Mouse (Mus musculus): ENCODE results near the gene Fyttd1.

Gene Fyttd1

DNA sequence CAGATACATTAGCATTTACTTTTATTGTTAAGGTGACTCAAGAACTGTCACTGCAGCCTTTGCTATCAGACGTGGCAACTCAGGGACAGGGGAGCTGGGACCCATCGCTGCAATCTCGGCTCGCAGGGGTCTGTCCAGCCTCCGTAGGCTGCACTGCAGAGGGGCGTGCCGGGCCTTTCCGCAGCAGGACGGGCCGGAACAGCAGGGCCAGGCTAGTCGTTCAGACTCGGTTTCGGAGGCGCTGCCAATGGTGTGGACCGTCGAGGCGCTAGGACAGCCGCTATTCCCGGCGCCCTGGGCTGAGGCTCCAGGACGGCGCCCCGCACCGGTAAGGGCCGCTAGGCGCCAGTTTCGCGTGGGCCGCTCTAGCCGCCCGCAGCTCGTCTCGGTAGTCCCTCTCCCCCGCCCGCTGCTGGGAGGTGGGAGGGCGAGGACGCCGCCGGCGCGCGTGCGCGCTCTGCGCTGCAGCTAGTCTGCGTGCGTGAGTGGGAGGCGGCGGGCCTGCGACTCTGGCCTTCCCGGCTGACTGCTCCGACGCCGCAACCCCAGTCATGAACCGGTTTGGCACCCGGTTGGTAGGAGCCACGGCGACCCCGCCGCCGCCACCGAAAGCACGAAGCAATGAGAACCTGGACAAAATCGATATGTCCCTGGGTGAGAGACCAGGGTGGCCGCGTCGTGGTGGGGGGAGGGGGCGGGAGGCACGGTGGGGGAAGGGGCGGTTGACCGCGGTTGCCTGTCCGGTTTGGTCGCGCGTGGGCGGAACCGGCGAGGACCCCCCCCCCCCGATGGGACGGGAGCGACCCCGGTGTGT lies at the start of gene Fyttd1, which contains the start of gene Rubcn:
Gene Fyttd1 (plus strand): TSS at position 158 of the 814 bp plus-strand sequence.
Gene Rubcn (minus strand): TSS at position 424 of the 814 bp plus-strand sequence.
- under 1% methylated on average over 74 of the region's 83 CpGs for WGBS

DNA sequence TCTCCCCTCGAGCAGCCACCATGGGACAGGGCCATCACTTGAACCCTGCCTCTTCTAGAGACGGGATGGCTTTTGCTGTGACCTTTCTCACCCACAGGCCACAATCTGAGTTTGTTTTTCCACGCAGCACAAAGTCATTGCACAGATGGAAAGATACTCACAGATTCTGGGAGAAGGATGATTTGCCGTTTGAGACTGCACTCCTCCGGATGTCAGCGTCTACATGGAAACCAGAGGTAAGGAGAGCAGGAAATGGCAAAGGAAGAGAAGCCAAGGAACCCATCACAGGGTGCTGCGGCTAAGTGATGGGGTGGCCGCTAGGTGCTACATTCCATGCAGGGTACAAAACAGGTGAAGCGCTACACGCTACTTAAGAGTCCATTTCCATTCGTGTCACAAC lies 48.2 kb upstream of the Fyttd1 start:
- WGBS, result 86% methylated on average over 11 of the region's 11 CpGs

DNA sequence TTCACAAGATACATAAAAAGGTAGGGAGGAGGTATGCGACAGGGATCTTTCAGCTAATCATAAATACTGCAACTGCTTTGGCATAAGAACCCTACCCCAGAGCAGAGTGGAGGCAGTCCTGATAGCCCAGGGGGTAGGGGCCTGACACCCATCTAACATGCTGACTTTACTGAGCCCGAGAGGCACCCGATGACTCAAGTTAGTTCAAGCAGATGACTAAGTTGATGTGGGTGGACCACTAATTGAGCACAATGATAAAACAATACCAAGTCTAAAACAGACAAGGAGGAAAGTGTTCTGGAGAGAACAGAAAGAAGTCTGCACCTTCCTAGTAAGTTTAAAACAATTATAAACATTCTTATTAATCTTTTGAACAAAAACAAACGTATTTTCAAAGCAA lies 45.8 kb upstream of the Fyttd1 start:
- 72% methylated on average over 4 of the region's 4 CpGs for WGBS

DNA sequence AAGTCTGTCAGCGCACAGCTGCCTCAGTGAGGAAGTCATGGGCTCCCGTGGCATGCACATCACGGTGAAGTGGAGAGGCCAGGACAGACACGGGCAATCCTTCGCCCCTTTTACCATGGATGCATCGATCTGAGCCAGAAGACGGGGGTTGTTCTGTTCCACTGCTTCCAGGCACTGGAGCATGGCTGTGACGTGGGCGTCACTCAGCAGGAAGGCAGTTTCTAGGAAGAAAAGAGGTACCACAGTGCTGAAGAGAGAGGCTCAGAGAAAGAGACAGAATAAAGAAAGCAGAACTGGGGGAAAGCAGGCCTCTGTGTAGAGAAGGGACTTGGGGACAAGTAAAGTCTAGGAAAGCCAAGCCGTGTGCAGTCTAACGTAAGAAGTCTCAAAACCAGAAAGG lies 30.2 kb upstream of the Fyttd1 start:
- WGBS, result 64% methylated on average over 11 of the region's 11 CpGs

DNA sequence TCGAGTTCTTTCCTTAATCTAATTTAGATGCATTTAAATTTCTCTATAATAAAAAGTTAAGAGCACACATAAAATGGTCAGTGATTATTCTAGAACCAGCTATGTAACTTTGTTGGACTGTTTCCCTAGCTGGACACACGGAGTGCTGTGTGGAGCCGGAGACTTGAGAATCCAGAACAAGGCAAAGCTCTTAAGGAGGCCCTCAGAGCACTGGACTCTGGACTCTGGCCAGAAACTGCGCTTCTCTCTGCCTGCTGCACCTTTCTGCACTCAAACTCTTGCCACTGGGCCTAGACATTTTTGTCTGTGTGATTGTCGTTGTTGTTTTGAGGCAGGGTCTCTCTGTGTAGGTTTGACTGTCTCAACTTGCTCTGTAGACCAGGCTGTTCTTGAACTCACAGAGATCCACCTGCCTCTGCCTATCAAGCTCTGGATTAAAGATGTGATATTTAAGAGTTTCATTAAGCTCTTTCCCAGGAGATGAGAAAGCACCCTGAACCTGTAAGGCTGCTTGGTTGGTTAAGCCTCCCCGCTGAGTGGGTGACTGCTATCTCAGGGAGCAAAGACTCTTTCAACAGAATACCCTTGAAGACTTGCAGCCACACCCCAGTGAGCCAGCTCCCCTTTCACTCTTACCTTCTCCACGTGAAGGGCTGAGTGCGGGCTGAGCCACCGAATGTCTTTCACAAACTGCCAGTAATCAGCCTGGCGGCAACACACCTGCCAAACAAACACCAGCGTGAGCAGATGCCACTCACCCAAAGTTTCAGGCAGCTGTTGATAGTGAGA lies 28.1 kb upstream of the Fyttd1 start:
- WGBS, result 89% methylated on average over 11 of the region's 11 CpGs

DNA sequence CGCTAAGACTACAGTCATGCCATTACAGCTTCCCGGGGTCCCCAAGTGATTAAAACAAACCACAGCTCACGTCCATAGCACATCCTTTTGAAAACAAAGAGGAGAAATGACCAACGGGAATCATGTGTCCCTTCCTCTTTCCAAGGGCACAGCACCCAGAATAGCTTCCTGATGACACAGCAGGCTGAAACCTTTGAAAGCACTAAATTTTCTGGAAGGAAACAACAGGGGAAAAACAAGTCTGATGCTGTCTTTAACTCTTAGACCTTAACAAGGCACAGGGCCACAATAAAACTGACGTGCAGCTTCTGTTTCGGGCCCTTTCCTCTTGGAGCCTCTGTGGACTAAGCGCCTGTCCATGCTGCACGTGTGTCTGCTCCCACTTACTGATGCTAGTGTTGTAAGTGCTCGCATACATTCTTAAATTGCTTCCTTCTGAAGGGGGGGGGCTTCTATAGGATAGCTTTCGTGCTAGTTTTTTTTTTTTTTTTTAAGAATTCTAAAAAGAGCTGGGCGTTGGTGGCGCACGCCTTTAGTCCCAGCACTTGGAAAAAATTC lies 23.7 kb upstream of the Fyttd1 start:
- 27% methylated on average over 13 of the region's 13 CpGs for WGBS

DNA sequence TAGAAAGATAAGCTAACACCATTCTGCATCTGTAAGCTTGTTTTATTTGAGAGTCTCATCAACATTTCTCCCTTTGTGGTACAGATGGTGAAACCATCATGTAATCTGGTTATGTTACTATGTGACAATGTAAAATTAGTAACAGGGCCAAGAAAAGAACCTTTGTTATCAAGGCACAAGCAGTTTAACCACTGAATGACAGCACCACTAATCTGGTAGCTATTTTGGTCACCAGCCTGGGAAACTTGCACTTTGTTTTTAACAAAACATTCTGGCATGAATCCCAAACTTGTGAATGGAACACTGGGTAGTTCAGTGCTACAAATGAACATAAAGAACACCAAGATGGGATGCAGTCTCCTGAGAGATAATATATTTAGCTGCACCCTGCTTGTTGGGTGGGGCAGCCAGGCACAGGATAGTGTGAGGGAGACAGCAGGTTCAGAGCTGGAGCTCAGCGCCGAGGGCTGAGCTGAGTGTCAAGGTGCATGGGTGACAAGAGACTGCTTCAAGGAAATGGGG lies 23.2 kb upstream of the Fyttd1 start:
- WGBS, result 26% methylated on average over 2 of the region's 2 CpGs

DNA sequence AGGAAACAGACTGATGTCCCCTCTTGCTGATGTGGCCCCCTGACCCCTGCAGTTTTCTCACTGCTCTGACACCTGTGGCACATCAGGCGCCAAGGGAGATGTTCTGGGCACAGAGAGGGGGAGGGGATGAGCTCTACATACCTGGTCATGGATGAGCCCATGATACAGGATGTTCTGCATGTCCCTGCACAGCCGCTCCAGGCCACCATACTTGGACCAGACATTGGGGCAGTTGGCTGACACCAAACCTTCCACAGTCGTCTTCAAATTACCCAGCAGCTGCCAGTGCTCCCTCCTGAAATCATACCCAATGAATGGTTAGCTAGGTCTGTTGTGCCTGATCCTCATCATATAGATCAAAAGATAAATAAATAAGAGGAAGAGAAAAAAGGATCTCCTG lies 20.5 kb upstream of the Fyttd1 start:
- 85% methylated on average over 3 of the region's 3 CpGs for WGBS

DNA sequence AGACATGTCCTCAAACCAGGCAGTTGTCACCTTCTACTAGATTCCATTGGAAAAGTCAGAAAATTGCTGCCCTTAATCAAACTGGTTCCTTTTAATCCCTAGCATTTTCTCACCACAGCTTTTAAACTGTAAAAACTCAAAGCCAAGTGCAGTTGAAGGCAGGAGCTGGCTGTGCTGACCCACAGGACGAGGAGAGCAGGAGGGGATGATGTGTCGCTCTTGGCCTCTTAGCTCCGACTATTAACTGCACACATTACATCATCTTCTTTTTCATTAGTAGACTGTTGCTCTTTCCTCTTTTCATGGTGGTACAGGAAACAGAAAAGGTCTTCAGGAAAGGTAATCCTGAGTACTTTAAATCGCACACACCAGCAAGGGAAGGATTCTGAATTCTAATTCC lies 18.9 kb upstream of the Fyttd1 start:
- WGBS, result 66% methylated on average over 4 of the region's 4 CpGs

DNA sequence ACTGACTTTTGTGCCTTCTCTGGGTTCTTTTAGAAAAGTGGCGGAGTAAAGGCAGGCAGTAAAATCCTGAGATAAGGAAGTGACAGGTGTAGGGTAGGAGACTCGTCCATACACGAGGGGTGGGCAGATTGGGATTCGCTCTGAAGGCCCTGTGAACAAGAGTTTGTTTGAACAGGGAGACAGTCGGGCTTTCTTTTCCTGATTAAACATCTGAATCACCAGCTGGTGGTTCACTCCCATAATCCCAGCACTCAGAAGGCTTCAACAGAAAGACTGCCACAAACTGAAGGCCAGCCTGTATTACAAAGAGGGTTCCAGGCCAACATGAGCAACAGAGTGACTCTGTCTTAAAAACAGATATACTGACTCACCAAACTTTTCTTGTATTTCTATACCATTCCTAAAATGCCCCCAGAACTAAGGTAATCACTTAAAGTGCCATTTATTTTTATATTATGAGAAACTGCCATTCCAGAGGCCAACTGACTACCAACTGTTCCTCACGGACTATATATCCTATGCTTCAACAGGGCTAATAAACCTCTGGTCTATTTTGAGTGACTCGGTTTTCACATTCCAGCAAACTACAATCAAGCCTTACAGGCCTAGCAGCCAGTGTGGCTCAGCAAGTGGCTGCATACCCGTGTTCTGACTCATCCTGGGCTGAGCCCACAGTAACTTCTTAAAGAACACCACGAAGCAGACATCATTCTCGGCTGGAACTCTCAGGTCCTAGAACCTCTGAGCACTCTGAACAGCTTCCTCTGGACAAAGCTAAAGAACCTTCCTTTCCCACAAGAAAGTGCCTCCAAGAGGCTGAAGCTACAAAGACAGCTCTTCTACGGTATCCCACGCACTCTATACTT lies 18.3 kb upstream of the Fyttd1 start:
- 44% methylated on average over 12 of the region's 12 CpGs for WGBS

DNA sequence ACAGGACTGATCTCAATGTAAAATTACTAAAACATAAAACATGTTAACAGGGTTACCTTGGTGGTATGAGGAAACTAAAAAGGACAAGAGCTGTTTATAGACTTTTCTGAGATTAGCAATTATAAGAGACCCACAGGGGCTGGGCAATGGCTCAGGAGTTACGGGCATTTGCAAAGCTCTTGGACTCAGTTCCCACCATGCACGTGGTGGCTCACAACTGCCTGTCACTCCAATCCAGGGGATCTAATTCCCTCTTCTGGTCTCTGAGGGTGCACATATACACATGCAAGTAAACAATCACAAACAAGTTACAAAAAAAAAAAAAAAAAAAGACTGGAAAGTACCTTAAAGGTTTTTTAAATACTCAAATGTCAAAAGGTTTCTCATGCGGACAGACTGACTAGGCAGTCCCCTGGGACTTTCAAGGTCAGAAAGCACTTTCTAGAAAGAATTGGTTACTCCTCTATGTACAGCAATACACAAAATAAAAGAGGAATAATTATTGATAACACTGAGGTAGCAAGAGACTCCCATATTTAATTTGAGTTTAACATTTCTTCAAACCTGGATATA lies 15.4 kb upstream of the Fyttd1 start:
- 90% methylated on average over 3 of the region's 3 CpGs for WGBS

DNA sequence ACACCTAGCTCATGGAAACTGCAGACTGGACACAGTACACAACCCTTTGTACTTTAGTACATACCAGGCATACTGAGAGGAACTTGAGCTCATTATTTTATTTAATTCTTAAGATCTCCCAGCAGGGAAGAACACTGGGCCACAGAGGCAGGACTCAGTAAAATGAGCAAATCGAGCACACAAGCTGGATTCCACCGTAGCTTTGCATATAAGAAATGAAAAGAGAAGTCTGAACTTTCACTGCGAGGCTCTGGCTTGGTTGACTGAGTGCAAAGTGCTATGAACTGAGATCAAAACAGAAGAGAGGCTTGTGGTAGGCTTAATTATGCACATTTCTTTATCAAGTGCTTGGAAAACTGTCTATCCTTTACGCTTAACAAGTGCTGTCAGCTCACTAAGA lies 11.9 kb upstream of the Fyttd1 start:
- WGBS, result 56% methylated on average over 4 of the region's 4 CpGs

DNA sequence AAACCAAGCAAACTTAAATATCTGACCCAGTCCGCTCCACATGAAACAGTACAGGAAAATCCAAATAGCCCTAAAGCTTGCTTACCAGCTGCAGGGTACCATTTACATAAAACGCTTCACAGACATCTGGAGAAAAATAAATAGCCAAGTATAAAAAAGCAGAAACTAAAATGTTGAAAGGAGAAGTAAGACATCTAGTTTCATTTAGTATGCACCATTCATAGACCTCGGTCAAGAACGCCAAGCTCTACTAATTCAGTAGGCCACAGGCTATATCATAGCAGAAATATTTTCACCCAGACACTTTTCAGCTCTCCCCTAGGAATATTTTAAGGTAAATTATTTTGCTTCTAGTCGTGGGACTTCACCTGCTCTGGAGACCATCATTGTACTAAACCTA lies 10.6 kb upstream of the Fyttd1 start:
- WGBS, result 70% methylated on average over 5 of the region's 5 CpGs

DNA sequence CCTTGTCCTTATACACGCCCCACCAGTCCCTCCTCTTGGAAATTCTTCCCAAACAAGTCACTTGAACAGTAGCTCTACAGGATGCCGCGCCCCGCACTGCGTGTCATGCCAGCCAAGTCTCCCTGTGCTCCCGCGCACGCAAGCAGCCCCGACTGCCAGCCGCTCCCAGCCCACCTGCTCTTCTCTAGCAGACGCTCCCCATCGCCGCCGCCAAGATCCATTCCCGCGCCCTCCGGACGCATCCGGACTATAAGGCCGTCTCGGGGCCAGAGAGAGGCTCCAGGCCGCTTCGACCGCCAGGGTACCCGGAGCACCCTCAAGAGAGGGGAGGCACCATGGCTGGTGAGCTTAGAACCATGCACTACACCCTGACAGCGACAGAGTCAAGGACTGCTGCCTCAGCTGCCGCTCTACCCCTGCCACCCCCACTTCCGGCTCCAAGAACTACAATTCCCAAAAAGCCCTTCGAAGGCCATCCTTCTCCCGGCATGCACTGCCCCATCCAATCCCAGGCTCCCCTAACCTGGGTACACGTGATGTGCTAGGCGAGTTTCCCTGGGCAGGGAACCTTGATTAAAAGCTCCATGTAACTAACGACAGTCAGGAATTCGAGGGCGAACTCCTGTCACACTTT lies 9.3 kb upstream of the Fyttd1 start:
- under 1% methylated on average over 35 of the region's 35 CpGs for WGBS

DNA sequence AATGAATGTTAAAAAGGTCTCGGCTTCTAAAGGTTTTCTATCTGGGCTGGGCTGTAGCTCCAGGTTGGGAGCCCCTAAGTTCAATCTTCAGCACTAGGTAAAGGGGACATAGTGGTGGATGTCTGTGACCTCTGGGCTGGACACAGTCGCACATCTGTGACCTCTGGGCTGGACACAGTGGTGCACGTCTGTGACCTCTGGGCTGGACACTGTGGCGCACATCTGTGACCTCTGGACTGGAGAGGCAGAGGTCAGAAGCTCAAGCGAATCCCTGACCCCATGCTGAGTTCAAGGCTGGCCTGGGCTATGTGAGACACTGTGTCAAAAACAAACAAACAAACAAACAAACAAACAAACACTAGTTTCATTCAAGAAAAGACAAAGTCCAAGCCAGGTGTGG lies 7.1 kb upstream of the Fyttd1 start:
- 72% methylated on average over 5 of the region's 5 CpGs for WGBS

DNA sequence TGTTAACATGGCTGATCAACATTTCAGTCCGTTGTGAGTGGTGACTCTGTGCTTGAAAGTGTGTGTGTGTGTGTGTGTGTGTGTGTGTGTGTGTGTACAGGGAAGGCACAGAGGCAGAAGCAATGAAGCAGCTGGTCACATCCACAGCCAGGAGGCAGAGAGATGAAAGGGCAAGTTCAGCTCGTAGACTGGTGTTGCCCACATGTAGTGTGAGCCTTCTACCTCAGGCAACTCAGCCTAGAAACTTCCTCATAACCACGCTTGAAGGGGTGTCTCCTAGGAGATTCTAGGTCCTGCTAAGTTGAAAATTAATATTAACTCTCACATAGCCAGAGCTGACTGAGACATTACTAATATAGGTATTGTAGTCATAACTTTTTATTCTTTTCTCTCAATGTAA lies 3.9 kb upstream of the Fyttd1 start:
- WGBS, result 71% methylated on average over 3 of the region's 3 CpGs

DNA sequence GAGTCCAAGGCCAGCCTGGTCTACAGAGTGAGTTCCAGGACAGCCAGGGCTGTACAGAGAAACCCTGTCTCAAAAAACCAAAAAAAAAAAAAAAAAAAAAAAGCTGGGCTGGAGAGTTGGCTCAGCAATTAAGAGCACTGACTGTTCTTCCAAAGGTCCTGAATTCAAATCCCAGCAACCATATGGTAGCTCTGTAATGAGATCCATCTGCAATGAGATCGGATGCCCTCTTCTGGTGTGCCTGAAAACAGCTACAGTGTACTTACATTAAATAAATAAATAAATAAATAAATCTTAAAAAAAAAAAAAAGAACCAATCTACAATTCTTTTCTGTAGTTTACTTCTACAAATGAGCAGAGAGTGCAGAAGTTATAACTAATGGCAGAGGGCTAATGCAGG lies 2.0 kb upstream of the Fyttd1 start:
- 68% methylated on average over 1 of the region's 1 CpGs for whole genome bisulfite sequencing

DNA sequence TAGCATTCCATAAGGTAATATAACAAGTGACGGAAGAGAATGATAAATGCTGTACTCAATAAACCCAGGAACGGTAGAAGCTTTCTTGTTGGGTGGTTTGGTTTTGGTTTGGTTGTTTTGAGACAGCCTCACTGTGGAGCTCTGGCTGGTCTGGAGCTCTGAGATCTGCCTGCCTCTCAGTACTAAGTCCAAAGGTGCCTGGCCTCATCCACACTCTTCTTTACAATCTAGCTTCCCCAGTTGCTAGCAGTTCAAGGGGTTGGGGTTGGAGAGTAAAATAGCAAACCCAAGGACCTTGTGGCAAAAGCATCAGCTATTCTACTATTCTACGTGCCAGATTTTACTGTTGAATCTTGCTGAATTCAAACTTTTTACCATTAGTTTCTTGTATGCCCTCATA lies 1.5 kb upstream of the Fyttd1 start:
- WGBS, result 97% methylated on average over 3 of the region's 3 CpGs

DNA sequence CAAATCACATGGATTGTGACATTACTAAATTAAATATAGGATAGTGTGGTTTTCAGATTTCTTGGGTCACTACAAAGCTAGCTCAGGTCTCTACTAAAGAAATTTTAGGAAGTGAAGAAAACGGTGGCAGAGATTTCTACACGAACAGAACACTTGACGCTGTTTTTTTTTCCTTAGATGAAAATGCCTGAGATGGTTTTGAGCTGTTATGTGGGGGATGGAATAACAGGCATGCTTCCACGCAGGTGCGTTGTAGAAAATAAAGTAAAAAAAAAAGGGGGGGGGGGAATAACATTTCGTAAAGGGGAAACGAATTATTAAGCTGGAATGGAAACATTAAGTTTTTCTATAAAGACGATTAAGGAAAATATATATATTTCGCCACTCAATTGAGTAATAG lies 469 bp upstream of the Fyttd1 start:
- WGBS, result 10% methylated on average over 9 of the region's 9 CpGs

DNA sequence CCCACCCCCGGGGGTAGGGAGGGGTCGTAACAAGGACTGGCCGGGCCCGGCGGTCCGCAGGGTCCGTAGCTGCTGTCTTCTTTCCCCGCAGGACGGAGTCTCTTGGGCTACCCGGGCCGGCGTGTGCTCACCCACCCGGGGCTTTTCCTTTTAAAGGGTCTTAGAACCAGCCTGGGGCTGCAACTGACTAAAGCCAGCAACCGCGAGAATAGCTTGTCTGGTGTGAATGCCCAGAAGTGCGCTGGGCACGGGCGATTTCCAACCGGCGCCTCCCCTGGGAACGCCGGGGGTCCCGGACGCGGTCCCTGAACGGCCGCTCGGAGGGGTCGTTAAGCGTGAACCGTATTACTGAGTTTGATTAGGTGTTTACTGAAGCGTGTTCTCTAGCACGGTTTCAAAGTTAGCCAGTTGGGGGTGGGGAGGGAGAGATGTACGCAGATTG lies 878 bp downstream of the Fyttd1 start:
- under 1% methylated on average over 34 of the region's 34 CpGs for WGBS

Data from cerebral cortex, adult 2 months (tissue).